28 mouse cellular contexts compared by ENCODE assay signal in genomic region chrX:146946216-146946886, GRCm38 (mm10). TPM values are rescaled to one million over a fixed set of nuclear protein-coding genes. Genes with fewer than 3 reads are reported as not detected.
DNase-seq lines count a peak whose midpoint lies in the region; ATAC-seq and TF ChIP-seq lines count a peak whose summit lies in the region.
"Had no signal": no experiment of that assay in that cellular context is flagged by ENCODE, and none has a peak within 500 bp of the region (broad histone marks: within the 10 kb centered on the region; RNA-seq: fewer than 3 reads in every experiment).

No protein-coding gene starts in this region.

- peak overlapping the region; percentile 12; the same call in 1 of the 2 replicates for H3K4me2 ChIP-seq in heart, embryonic 16.5 days (ENCODE audit: low read depth, low read length)
- H3K4me2 ChIP-seq: heart, embryonic 11.5 days; hindbrain, embryonic 14.5 days; midbrain, embryonic 15.5 days; neural tube, embryonic 13.5 days had no signal

- H3K79me2 ChIP-seq in MEL (ENCODE audit: control insufficient read depth, insufficient read depth, low read length, poor library complexity) = no peaks in the 10 kb centered on the region

- H3K27ac ChIP-seq in heart, embryonic 16.5 days (ENCODE audit: low read length) = no peak overlapping the region
- H3K27ac ChIP-seq in MEL (ENCODE audit: control insufficient read depth, low read depth, low read length) = peak overlapping the region; percentile 9; the same call in 1 of the 2 replicates
- H3K27ac ChIP-seq: gastrocnemius, adult 2 months; hindbrain, embryonic 14.5 days; kidney, postnatal 0 days; limb, embryonic 10.5 days; midbrain, embryonic 15.5 days; neural tube, embryonic 13.5 days had no signal

- no peak for ATAC-seq in heart, embryonic 16.5 days (replicated peaks; ENCODE audit: extremely low read depth, insufficient read depth, low FRiP score)
- ATAC-seq in granulocyte monocyte progenitor cell, adult 5-6 weeks (replicated peaks; ENCODE audit: poor library complexity, severe bottlenecking) = peak; percentile 87
- peak; percentile 30; the same call in 1 of the 2 replicates for ATAC-seq in megakaryocyte-erythroid progenitor cell, adult 5-6 weeks (replicated peaks; ENCODE audit: low FRiP score, low TSS enrichment, poor library complexity, severe bottlenecking)
- ATAC-seq: forebrain, embryonic 14.5 days; inflammation-experienced regulatory T-cells, adult 6 months; midbrain, embryonic 15.5 days had no signal

- H3K4me3 ChIP-seq in heart, embryonic 16.5 days (ENCODE audit: low read length) = no peak overlapping the region
- H3K4me3 ChIP-seq in MEL (ENCODE audit: control insufficient read depth in 1 of 2, insufficient read depth in 1 of 2, low read depth in 2 of 2, low read length in 2 of 2) = peak overlapping the region; percentile 68 to 78
- H3K4me3 ChIP-seq: gastrocnemius, adult 2 months; limb, embryonic 10.5 days; midbrain, embryonic 15.5 days; neural tube, embryonic 13.5 days had no signal

- H3K27me3 ChIP-seq in heart, embryonic 16.5 days (ENCODE audit: control insufficient read depth, insufficient read depth, low read length) = no peaks in the 10 kb centered on the region
- no peaks in the 10 kb centered on the region for H3K27me3 ChIP-seq in MEL (ENCODE audit: control insufficient read depth in 1 of 2, insufficient read depth in 2 of 2, low read length in 2 of 2)
- H3K27me3 ChIP-seq: midbrain, embryonic 15.5 days; neural tube, embryonic 13.5 days had no signal

- TF ChIP-seq POLR2A in MEL (IDR thresholded peaks at IDR 0.05; ENCODE audit: control insufficient read depth in 1 of 2, insufficient read depth in 1 of 2, low read depth in 1 of 2, low read length in 2 of 2, poor library complexity in 1 of 2) = no peak

- no peaks in the 10 kb centered on the region for H3K36me3 ChIP-seq in heart, embryonic 16.5 days (ENCODE audit: control insufficient read depth, insufficient read depth)
- H3K36me3 ChIP-seq in MEL (ENCODE audit: control insufficient read depth in 1 of 2, insufficient read depth in 2 of 2, low read length in 2 of 2) = peaks cover 0 to 21% of the 10 kb centered on the region in 2 experiments; a peak in 2 of 4 replicates
- H3K36me3 ChIP-seq: limb, embryonic 10.5 days; midbrain, embryonic 15.5 days; neural tube, embryonic 13.5 days had no signal

- 0 out of 4 replicates have a peak, but pooled peaks of 1 of the 2 experiments have one; percentile 47 for TF ChIP-seq EP300 in MEL (IDR thresholded peaks at IDR 0.05; ENCODE audit: low read depth in 1 of 2, low read length in 2 of 2)

- no peak overlapping the region for H3K9ac ChIP-seq in heart, embryonic 16.5 days (ENCODE audit: low read length)
- H3K9ac ChIP-seq in MEL (ENCODE audit: control insufficient read depth, low read depth, low read length, poor library complexity, severe bottlenecking) = peak overlapping the region; percentile 58
- H3K9ac ChIP-seq: hindbrain, embryonic 14.5 days; midbrain, embryonic 15.5 days; neural tube, embryonic 13.5 days had no signal

- H3K9me3 ChIP-seq in heart, embryonic 16.5 days (replicated peaks; ENCODE audit: control insufficient read depth, low read length) = no peaks in the 10 kb centered on the region
- no peaks in the 10 kb centered on the region for H3K9me3 ChIP-seq in MEL (replicated peaks; ENCODE audit: insufficient read depth, low read length)
- H3K9me3 ChIP-seq: limb, embryonic 10.5 days; midbrain, embryonic 15.5 days; neural tube, embryonic 13.5 days had no signal

- no peaks in the 10 kb centered on the region for H3K4me1 ChIP-seq in heart, embryonic 16.5 days (ENCODE audit: control insufficient read depth, insufficient read depth, low read length)
- H3K4me1 ChIP-seq in MEL (ENCODE audit: control insufficient read depth in 1 of 2, insufficient read depth in 2 of 2, low read length in 2 of 2) = peaks cover 2 to 8% of the 10 kb centered on the region in 2 experiments; a peak in 2 of 4 replicates
- H3K4me1 ChIP-seq: limb, embryonic 10.5 days; midbrain, embryonic 15.5 days; neural tube, embryonic 13.5 days had no signal

- TF ChIP-seq RAD21 in MEL (IDR thresholded peaks at IDR 0.05; ENCODE audit: low read depth, low read length) = no peak

- no peak for TF ChIP-seq CTCF in MEL (IDR thresholded peaks at IDR 0.05 in 2 of 3, conservative IDR thresholded peaks at IDR 0.05 in 1 of 3; ENCODE audit: control insufficient read depth in 1 of 3, insufficient read depth in 1 of 3, low read depth in 2 of 3, low read length in 3 of 3, poor library complexity in 1 of 3, severe bottlenecking in 1 of 3)

- no peak for DNase-seq in heart, postnatal 4 days
- peak; percentile 66 for DNase-seq in MEL (ENCODE audit: low read depth, low spot score)
- DNase-seq in spleen, postnatal 14 days (ENCODE audit: low spot score in 2 of 2) = no peak
- no peak for DNase-seq in liver
- no peak for DNase-seq in kidney, postnatal 10 days
- DNase-seq: adrenal gland, postnatal 10 days; B cell, adult 2 months; cerebellum, adult 8-10 months; cerebellum, postnatal 36 days; gastrocnemius, adult 2 months; kidney, adult 18-20 months; right cerebral cortex, adult 18-20 months had no signal

- WGBS in heart, embryonic 16.5 days = 46% methylated on average over 2 of the region's 2 CpGs

TF ChIP-seq in MEL, 35 proteins besides CTCF, POLR2A, EP300 and RAD21:
- TF ChIP-seq ETS1 (IDR thresholded peaks at IDR 0.05; ENCODE audit: low read depth, low read length) (0 out of 2 replicates have a peak, but pooled peaks have one; percentile 28), GATA1 (IDR thresholded peaks at IDR 0.05; ENCODE audit: low read depth, low read length) (0 out of 2 replicates have a peak, but pooled peaks have one; percentile 55), SIN3A (IDR thresholded peaks at IDR 0.05; ENCODE audit: low read length) (peak; percentile 15; the same call in 1 of the 2 replicates), MYB (IDR thresholded peaks at IDR 0.05; ENCODE audit: low read depth, low read length) (no peak), MAFK (IDR thresholded peaks at IDR 0.05; ENCODE audit: borderline replicate concordance, low read depth, low read length) (no peak)

RNA-seq across cellular contexts. Expression of gene Htr2c, which starts 16.0 kb away (rescaled TPM):
- not detected in 2 replicates for polyA plus RNA-seq in heart, embryonic 16.5 days (2015; fragmentation: Nextera tagmentation; extraction: Ambion mirVana)
- total RNA-seq in heart, postnatal 4 days (2021) = not detected
- total RNA-seq in MEL (2012; rRNA removed) = not detected in 2 replicates
- not detected for polyA plus RNA-seq in MEL (2012; ENCODE audit: insufficient read depth in 1 of 2, insufficient read length in 2 of 2, low read depth in 1 of 2, low replicate concordance in 2 of 2, missing spikeins in 1 of 2)
- total RNA-seq in granulocyte monocyte progenitor cell, adult 5-6 weeks (2014; fragmentation: Nextera tagmentation) = not detected in 2 replicates
- total RNA-seq in granulocyte monocyte progenitor cell, adult 5-6 weeks (2017) = not detected in 2 replicates
- not detected in 2 replicates for total RNA-seq in megakaryocyte-erythroid progenitor cell, adult 5-6 weeks (2014; fragmentation: Nextera tagmentation)
- not detected in 2 replicates for total RNA-seq in megakaryocyte-erythroid progenitor cell, adult 5-6 weeks (2017)
- total RNA-seq: adrenal gland, postnatal 10 days; gastrocnemius, adult 2 months; gastrocnemius, postnatal 4 days; heart, postnatal 25 days; liver, adult 2 months had no signal
- polyA plus RNA-seq: heart, embryonic 11.5 days; inflammation-experienced regulatory T-cells, adult 6 months; limb, embryonic 10.5 days; liver, adult 2 months; liver, embryonic 16.5 days; lung, embryonic 16.5 days had no signal
